Mouse (Mus musculus) E14TG2a.4 (cell line): ENCODE measurements around the gene Gm11032.

ENCODE experiments used
- CTCF ChIP-seq: conservative IDR thresholded peaks from 2 replicates; pipeline ENCODE4 v1.5.1; 2014; ENCODE audit warnings: low read length
- NANOG ChIP-seq: IDR thresholded peaks from 2 replicates; pipeline ENCODE4 v1.6.1; 2014; ENCODE audit warnings: borderline replicate concordance, low read length, mixed read lengths
- POU5F1 ChIP-seq: IDR thresholded peaks from 2 replicates; pipeline ENCODE4 v1.6.1; 2014; ENCODE audit warnings: low read length, borderline replicate concordance

GRCm38 (mm10) chr11:4661324-4661723, 41.5 kb downstream of the Gm11032 start:
- TF ChIP-seq POU5F1 (no peak), CTCF (no peak), NANOG (no peak)
